8 mouse cellular contexts compared by ENCODE assay signal in the genomic region with DNA sequence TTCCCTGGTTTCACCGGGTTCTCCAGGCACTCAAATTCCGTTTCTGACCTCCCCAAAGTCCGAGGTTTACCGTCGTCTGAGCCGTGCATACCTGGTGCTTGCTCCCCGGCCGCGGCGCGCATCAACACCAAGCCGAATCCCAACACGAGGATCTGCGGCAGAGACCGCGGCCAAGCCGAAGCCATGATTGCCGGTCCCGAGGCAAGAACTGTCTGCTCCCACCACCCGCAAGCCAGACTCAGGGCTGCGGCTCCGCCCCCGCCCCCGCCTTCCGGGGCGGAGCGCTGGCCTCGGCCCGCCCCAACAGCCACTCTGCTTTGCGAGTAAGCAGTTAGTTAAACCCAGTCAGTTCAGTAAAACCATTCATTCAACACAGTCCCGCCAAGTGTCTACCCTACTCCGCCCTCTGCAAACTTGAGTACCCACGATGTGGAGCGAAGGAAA. TPM values are rescaled to one million over a fixed set of nuclear protein-coding genes. Genes with fewer than 3 reads are reported as not detected.
DNase-seq lines count a peak whose midpoint lies in the region; ATAC-seq lines count a peak whose summit lies in the region.

A gene (minus strand): TSS at position 233 of the 444 bp plus-strand sequence.

- peak; percentile 28 for ATAC-seq in hindbrain, embryonic 11.5 days (ENCODE audit: low FRiP score)

- DNase-seq in NIH3T3 (ENCODE audit: low read depth): peak; percentile 95
- DNase-seq in cerebellum, adult 9-10 months: peak; percentile 88
- DNase-seq in frontal cortex, adult 2 months (ENCODE audit: extremely low spot score in 1 of 2, low spot score in 1 of 2): peak; percentile 38 to 81
- DNase-seq in hindbrain, embryonic 11.5 days (ENCODE audit: low spot score): peak; percentile 88
- peak; percentile 80 to 83 for DNase-seq in layer of hippocampus, postnatal 36 days
- DNase-seq in retina, postnatal 7 days (ENCODE audit: low read depth, low spot score): peak; percentile 56
- peak; percentile 85 for DNase-seq in urinary bladder, postnatal 14 days (ENCODE audit: low spot score)

- peak within 1 kb of the TSS; percentile 45 for H3K4me3 ChIP-seq in hindbrain, embryonic 11.5 days (ENCODE audit: low read depth, low read length)
- H3K4me3 ChIP-seq in macrophage (ENCODE audit: inconsistent target): peak within 1 kb of the TSS; percentile 65

- WGBS in hindbrain, embryonic 11.5 days: under 1% methylated on average over 34 of the region's 34 CpGs
- under 1% methylated on average over 33 of the region's 34 CpGs for WGBS in macrophage (ENCODE audit: missing documents)

- peaks cover 11% of the 10 kb centered on the region for H3K4me1 ChIP-seq in hindbrain, embryonic 11.5 days (replicated peaks; ENCODE audit: control insufficient read depth, insufficient read depth, low read length)

- H3K9ac ChIP-seq in hindbrain, embryonic 11.5 days (ENCODE audit: low read depth, low read length): peak within 1 kb of the TSS; percentile 40

- H3K4me2 ChIP-seq in hindbrain, embryonic 11.5 days (replicated peaks; ENCODE audit: low read depth, low read length): peak within 1 kb of the TSS; percentile 92

- H3K9me3 ChIP-seq in hindbrain, embryonic 11.5 days (ENCODE audit: control insufficient read depth, low read length): no peaks in the 10 kb centered on the region

- H3K27ac ChIP-seq in hindbrain, embryonic 11.5 days (ENCODE audit: low read depth, low read length): no peak within 1 kb of the TSS
- H3K27ac ChIP-seq in macrophage: peak within 1 kb of the TSS; percentile 24; the same call in 1 of the 2 replicates

- H3K79me2 ChIP-seq in macrophage (ENCODE audit: inconsistent target): peaks cover 18% of the 10 kb centered on the region; the same call in 1 of the 2 replicates

- no peaks in the 10 kb centered on the region for H3K36me3 ChIP-seq in hindbrain, embryonic 11.5 days (ENCODE audit: control insufficient read depth, insufficient read depth, low read length)
- H3K36me3 ChIP-seq in macrophage (ENCODE audit: inconsistent target): no peaks in the 10 kb centered on the region

- peaks cover 64% of the 10 kb centered on the region for H3K27me3 ChIP-seq in hindbrain, embryonic 11.5 days (ENCODE audit: control insufficient read depth, insufficient read depth, low read length)

RNA-seq across cellular contexts. Expression of the gene that starts here (rescaled TPM):
- polyA plus RNA-seq in frontal cortex, adult 2 months (2012; rRNA removed): 5.6 and 7.0 TPM in 2 replicates
- 1.2 and 3.3 TPM in 2 replicates for polyA plus RNA-seq in hindbrain, embryonic 11.5 days (2014; fragmentation: Nextera tagmentation; extraction: Ambion mirVana)
- 1 to 10 TPM; 4.8 to 6.3 TPM for total RNA-seq in layer of hippocampus, postnatal 36 days (2021)
- total RNA-seq in macrophage (2018; cell fraction: chromatin; rRNA removed): 10 to 100 TPM in 11 of 26 experiments, 1 to 10 TPM in 14, not detected in 1; 1.2 to 64.6 (median 9.6) TPM
- 10 to 100 TPM in 4 of 26 experiments, 1 to 10 TPM in 22; 1.0 to 27.3 (median 3.5) TPM for total RNA-seq in macrophage (2018; cell fraction: cytosol; rRNA removed)
- 10 to 100 TPM in 11 of 26 experiments, 1 to 10 TPM in 15; 1.5 to 55.4 (median 6.5) TPM for total RNA-seq in macrophage (2018; cell fraction: nucleus; rRNA removed)
- 3.2 to 12.0 TPM (median 5.7 TPM) in 3 replicates for polyA plus RNA-seq in macrophage (2018)
